Mouse (Mus musculus) brown adipose tissue, adult 24 weeks (tissue): ENCODE data around the gene Vps8. TPM values are rescaled to one million over a fixed set of nuclear protein-coding genes. Genes with fewer than 3 reads are reported as not detected.

Experiments
- H3K27ac ChIP-seq: fragments of 200-500 bp; replicated peaks from 2 replicates; pipeline ENCODE4 v1.5.1; 2012; ENCODE audit warnings: low read depth, mild to moderate bottlenecking, low read length
- H3K4me1 ChIP-seq: fragments of 200-500 bp; 2 replicates; pipeline ENCODE4 v1.6.1; 2012; ENCODE audit warnings: low read length, mixed read lengths; ENCODE audit not compliant: control insufficient read depth, insufficient read depth, insufficient read length
- H3K4me3 ChIP-seq: fragments of 200-500 bp; 2 replicates; pipeline ENCODE4 v1.5.1; 2012; ENCODE audit warnings: low read depth, mild to moderate bottlenecking, low read length, moderate library complexity; ENCODE audit not compliant: insufficient read depth
- polyA plus RNA-seq: library from polyadenylated mRNA; stranded (reverse); fragments of >200 nt; gene quantifications from 2 replicates; pipeline ENCODE4 v1.2.4, GENCODE M21; 2012; ENCODE audit not compliant: missing spikeins, insufficient read depth, insufficient read length

Vps8 gene
- polyA plus RNA-seq, 1 experiment = 17.8 TPM

- Histone ChIP-seq H3K4me3 (no peak overlapping the region), H3K4me1 (peaks cover 5% of the 10 kb centered on the region; the same call in 1 of the 2 replicates), H3K27ac (no peak overlapping the region)
Observed at GRCm38 (mm10) chr16:21631815-21632222, 208.9 kb downstream of the Vps8 start.

- Histone ChIP-seq H3K4me1 (peaks cover 12% of the 10 kb centered on the region), H3K4me3 (no peak overlapping the region), H3K27ac (no peak overlapping the region)
Observed at GRCm38 (mm10) chr16:21634460-21634859, 211.5 kb downstream of the Vps8 start.

- Histone ChIP-seq H3K27ac (peak overlapping the region; percentile 51), H3K4me1 (peaks cover 29% of the 10 kb centered on the region), H3K4me3 (no peak overlapping the region)
Observed at GRCm38 (mm10) chr16:21636156-21636853, 213.4 kb downstream of the Vps8 start.

GRCm38 (mm10) chr16:21637201-21637819, 214.4 kb downstream of the Vps8 start:
- Histone ChIP-seq H3K27ac (peak overlapping the region; percentile 76), H3K4me3 (no peak overlapping the region), H3K4me1 (peaks cover 37% of the 10 kb centered on the region)

- Histone ChIP-seq H3K4me1 (peaks cover 42% of the 10 kb centered on the region), H3K27ac (peak overlapping the region; percentile 66), H3K4me3 (no peak overlapping the region)
Observed at GRCm38 (mm10) chr16:21640766-21641499, 218.0 kb downstream of the Vps8 start.

- Histone ChIP-seq H3K4me3 (no peak overlapping the region), H3K27ac (peak overlapping the region; percentile 66), H3K4me1 (peaks cover 40% of the 10 kb centered on the region)
Observed at GRCm38 (mm10) chr16:21641944-21642343, 219.0 kb downstream of the Vps8 start.

- peaks cover 33% of the 10 kb centered on the region for H3K4me1 ChIP-seq
- H3K4me3 ChIP-seq = no peak overlapping the region
- no peak overlapping the region for H3K27ac ChIP-seq
Observed at GRCm38 (mm10) chr16:21642906-21643305, 220.0 kb downstream of the Vps8 start.

GRCm38 (mm10) chr16:21643621-21644041, 220.7 kb downstream of the Vps8 start:
- no peak overlapping the region for H3K27ac ChIP-seq
- H3K4me3 ChIP-seq = no peak overlapping the region
- peaks cover 33% of the 10 kb centered on the region for H3K4me1 ChIP-seq

GRCm38 (mm10) chr16:21644066-21644561, 221.2 kb downstream of the Vps8 start:
- Histone ChIP-seq H3K27ac (no peak overlapping the region), H3K4me1 (peaks cover 33% of the 10 kb centered on the region), H3K4me3 (no peak overlapping the region)

- no peak overlapping the region for H3K4me3 ChIP-seq
- peaks cover 33% of the 10 kb centered on the region for H3K4me1 ChIP-seq
- no peak overlapping the region for H3K27ac ChIP-seq
Observed at GRCm38 (mm10) chr16:21644574-21644973, 221.7 kb downstream of the Vps8 start.

- Histone ChIP-seq H3K4me3 (no peak overlapping the region), H3K27ac (no peak overlapping the region), H3K4me1 (peaks cover 20% of the 10 kb centered on the region)
Observed at GRCm38 (mm10) chr16:21645915-21646314, 223.0 kb downstream of the Vps8 start.

- H3K4me1 ChIP-seq = peaks cover 14% of the 10 kb centered on the region
- H3K27ac ChIP-seq = no peak overlapping the region
- H3K4me3 ChIP-seq = no peak overlapping the region
Observed at GRCm38 (mm10) chr16:21646496-21646895, 223.6 kb downstream of the Vps8 start.

GRCm38 (mm10) chr16:21648800-21649199, 225.9 kb downstream of the Vps8 start:
- no peak overlapping the region for H3K27ac ChIP-seq
- no peak overlapping the region for H3K4me3 ChIP-seq
- H3K4me1 ChIP-seq = no peaks in the 10 kb centered on the region

- H3K4me1 ChIP-seq = peaks cover 3% of the 10 kb centered on the region; the same call in 1 of the 2 replicates
- no peak overlapping the region for H3K4me3 ChIP-seq
- no peak overlapping the region for H3K27ac ChIP-seq
Observed at GRCm38 (mm10) chr16:21650289-21650688, 227.4 kb downstream of the Vps8 start.

- H3K4me3 ChIP-seq = no peak overlapping the region
- H3K4me1 ChIP-seq = peaks cover 7% of the 10 kb centered on the region; the same call in 1 of the 2 replicates
- no peak overlapping the region for H3K27ac ChIP-seq
Observed at GRCm38 (mm10) chr16:21651161-21651560, 228.2 kb downstream of the Vps8 start.
